Mouse (Mus musculus): ENCODE results near the gene Etv6. TPM values are rescaled to one million over a fixed set of nuclear protein-coding genes. Genes with fewer than 3 reads are reported as not detected.
A peak's percentile ranks its signal among the peaks of the same experiment; 100 is the strongest.

The Etv6 gene
- polyA plus RNA-seq, 1 experiment from 2014 or later, result 3.5 TPM

DNA sequence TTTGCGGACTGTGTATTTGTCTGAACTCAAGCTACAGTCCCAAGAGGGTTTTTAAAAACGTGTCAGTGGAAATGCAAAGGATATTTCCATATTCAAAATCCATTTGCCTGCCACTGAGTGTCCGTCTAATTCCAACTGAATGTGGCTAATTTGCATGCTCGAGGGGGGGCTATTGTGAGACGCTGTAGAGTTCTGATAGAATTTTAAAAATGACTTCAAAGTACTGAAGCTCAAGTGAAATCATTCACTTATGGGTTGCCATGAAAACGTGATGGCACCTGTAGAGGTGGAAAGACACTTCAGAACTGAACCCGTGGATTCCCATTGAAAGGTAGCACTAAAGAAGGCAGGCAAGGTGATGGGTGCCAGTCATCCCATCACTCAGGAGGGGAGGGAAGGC lies 3.0 kb upstream of the Etv6 start:
- no peak overlapping the region for H3K9ac ChIP-seq
- WGBS (ENCODE audit: insufficient replicate concordance), result 56% methylated on average over 7 of the region's 7 CpGs

GRCm38 (mm10) chr6:134034436-134034835 lies 1.1 kb upstream of the Etv6 start:
- peaks cover 40% of the 10 kb centered on the region for H3K4me1 ChIP-seq (replicated peaks)

More for the DNA sequence above, 3.0 kb upstream of the Etv6 start:
- H3K4me2 ChIP-seq, result no peak overlapping the region
- H3K27ac ChIP-seq, result no peak overlapping the region
- H3K9me3 ChIP-seq (replicated peaks), result no peaks in the 10 kb centered on the region
- ATAC-seq (ENCODE audit: low read depth), result no peak
- DNase-seq, result no peak
- no peak overlapping the region for H3K4me3 ChIP-seq (replicated peaks)
- no peaks in the 10 kb centered on the region for H3K36me3 ChIP-seq
- peaks cover 20% of the 10 kb centered on the region for H3K4me1 ChIP-seq (replicated peaks)
- H3K27me3 ChIP-seq, result no peaks in the 10 kb centered on the region

DNA sequence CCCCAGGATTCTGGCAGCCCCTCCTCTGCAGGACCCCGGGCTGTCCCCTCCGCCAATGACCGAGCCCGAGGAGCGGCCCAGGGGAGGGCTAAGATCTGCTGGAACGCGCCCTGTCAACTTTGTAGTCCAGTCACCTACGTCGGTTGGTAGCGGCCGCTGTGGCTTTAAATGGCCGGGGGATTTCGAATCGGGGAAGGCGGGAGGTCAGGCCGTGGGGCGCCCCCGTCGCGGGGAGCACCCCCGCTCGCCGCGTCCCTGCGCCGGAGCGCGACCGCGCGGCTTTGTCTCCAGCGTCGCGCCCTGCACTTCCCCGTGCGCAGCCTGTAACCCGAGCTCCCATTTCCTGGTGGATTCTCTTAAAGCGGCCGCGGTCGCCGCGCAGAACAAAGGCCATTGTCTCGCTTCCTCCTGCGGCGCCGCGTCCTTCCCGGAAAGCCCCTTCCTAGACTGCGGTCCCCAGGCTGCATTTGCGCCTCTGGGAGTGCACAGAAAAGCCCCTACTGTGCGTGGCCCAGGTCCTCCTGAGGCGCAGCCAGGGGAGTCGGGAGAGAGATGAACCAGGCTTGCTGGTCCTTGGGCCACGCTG lies 503 bp upstream of the Etv6 start:
- Histone ChIP-seq H3K9me3 (replicated peaks) (no peaks in the 10 kb centered on the region), H3K27ac (peak overlapping the region; percentile 87), H3K36me3 (no peaks in the 10 kb centered on the region), H3K4me1 (replicated peaks) (peaks cover 40% of the 10 kb centered on the region), H3K27me3 (no peaks in the 10 kb centered on the region), H3K4me2 (peak overlapping the region; percentile 92), H3K4me3 (replicated peaks) (peak overlapping the region; percentile 77), H3K9ac (peak overlapping the region; percentile 82)
- DNase-seq (peak; percentile 52), ATAC-seq (ENCODE audit: low read depth) (peak; percentile 80)
- under 1% methylated on average over 55 of the region's 55 CpGs for WGBS (ENCODE audit: insufficient replicate concordance)

More at GRCm38 (mm10) chr6:134034436-134034835, 1.1 kb upstream of the Etv6 start:
- Histone ChIP-seq H3K9ac (peak overlapping the region; percentile 82), H3K4me3 (replicated peaks) (peak overlapping the region; percentile 77), H3K27me3 (no peaks in the 10 kb centered on the region), H3K36me3 (no peaks in the 10 kb centered on the region), H3K9me3 (replicated peaks) (no peaks in the 10 kb centered on the region), H3K4me2 (peak overlapping the region; percentile 92), H3K27ac (peak overlapping the region; percentile 87; the same call in 1 of the 2 replicates)
- WGBS (ENCODE audit: insufficient replicate concordance), result 1% methylated on average over 8 of the region's 8 CpGs
- DNase-seq (no peak), ATAC-seq (ENCODE audit: low read depth) (no peak)

DNA sequence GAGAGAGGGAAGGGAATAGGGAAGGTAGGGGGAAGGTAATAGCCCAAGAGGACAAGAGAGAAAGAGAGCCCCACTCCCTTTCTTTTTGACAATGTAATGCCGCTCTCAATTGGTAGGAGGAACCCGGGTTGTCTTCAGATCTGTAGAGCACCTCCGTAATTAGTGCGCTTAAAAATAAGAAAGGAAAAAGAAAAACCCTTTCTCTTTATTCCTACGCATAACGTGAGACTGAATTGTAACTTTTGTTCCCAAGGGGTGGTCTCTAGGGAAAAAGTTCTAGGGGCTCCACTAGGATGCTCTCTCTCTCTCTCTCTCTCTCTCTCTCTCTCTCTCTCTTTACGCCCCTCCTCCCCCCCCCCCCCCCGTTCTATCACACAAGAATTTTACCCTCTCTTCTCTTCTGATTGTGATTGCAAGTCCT lies 1.0 kb downstream of the Etv6 start:
- DNase-seq, result no peak
- Histone ChIP-seq H3K27ac (peak overlapping the region; percentile 87; the same call in 1 of the 2 replicates), H3K36me3 (no peaks in the 10 kb centered on the region), H3K9me3 (replicated peaks) (no peaks in the 10 kb centered on the region), H3K4me3 (replicated peaks) (peak overlapping the region; percentile 77), H3K27me3 (no peaks in the 10 kb centered on the region), H3K4me2 (peak overlapping the region; percentile 92), H3K9ac (peak overlapping the region; percentile 82), H3K4me1 (replicated peaks) (peaks cover 53% of the 10 kb centered on the region)
- ATAC-seq (ENCODE audit: low read depth), result no peak
- WGBS (ENCODE audit: insufficient replicate concordance), result 2% methylated on average over 7 of the region's 8 CpGs

GRCm38 (mm10) chr6:134036951-134037431 lies 1.5 kb downstream of the Etv6 start:
- no peaks in the 10 kb centered on the region for H3K9me3 ChIP-seq (replicated peaks)
- 0 out of 2 replicates have a peak overlapping the region, but pooled peaks have one; percentile 3 for H3K27ac ChIP-seq
- H3K4me1 ChIP-seq (replicated peaks), result peaks cover 57% of the 10 kb centered on the region
- H3K4me2 ChIP-seq, result peak overlapping the region; percentile 92
- H3K9ac ChIP-seq, result peak overlapping the region; percentile 82
- H3K36me3 ChIP-seq, result no peaks in the 10 kb centered on the region
- ATAC-seq (ENCODE audit: low read depth) (no peak), DNase-seq (no peak)
- peak overlapping the region; percentile 77 for H3K4me3 ChIP-seq (replicated peaks)
- no peaks in the 10 kb centered on the region for H3K27me3 ChIP-seq
- 9% methylated on average over 3 of the region's 3 CpGs for WGBS (ENCODE audit: insufficient replicate concordance)

DNA sequence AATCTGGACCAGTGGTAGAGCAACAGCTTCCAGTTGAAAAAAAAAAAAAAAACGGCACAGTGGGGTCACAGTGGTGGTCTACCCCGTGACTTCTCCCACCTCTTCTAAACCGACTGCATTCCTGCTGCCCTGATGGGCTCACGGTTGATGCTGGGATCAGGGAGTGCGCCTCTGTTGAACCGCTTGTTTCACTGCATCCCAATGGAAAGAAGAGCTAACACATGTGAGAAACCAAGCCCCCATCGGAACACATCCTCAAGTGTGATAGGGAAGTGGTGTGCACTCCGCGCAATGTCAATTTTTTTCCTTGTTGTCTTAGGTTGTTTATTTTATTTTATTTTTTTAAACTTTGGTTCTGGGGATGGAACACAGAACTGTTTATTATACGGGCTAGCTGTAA lies 2.5 kb downstream of the Etv6 start:
- H3K36me3 ChIP-seq, result no peaks in the 10 kb centered on the region
- no peaks in the 10 kb centered on the region for H3K9me3 ChIP-seq (replicated peaks)
- H3K4me1 ChIP-seq (replicated peaks), result peaks cover 65% of the 10 kb centered on the region
- H3K4me3 ChIP-seq (replicated peaks), result peak overlapping the region; percentile 77; the same call in 1 of the 2 replicates
- no peaks in the 10 kb centered on the region for H3K27me3 ChIP-seq
- 0 out of 2 replicates have a peak overlapping the region, but pooled peaks have one; percentile 19 for H3K9ac ChIP-seq
- no peak overlapping the region; the same call in 1 of the 2 replicates for H3K27ac ChIP-seq
- no peak for DNase-seq
- peak overlapping the region; percentile 92 for H3K4me2 ChIP-seq
- no peak for ATAC-seq (ENCODE audit: low read depth)
- WGBS (ENCODE audit: insufficient replicate concordance), result 28% methylated on average over 10 of the region's 10 CpGs

DNA sequence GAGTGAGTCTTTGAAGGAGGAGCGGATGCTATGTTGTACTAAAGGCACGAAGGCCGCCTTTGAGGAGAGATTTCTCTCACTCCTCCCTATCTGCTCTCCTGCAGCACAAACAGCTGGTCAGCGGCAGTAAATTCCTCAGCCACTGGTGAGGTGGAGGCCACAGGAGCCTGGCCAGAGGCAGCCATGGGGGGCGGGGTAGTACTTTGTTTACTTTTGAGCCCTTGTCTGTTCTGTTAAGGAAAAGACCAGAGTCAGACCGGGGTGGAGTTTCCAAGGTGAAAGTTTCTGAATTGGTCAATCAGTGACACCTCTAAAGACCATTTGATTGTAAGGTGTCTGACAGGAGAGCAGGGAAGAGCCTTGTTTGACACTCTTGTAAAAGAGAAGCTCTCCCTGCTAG lies 3.4 kb downstream of the Etv6 start:
- Histone ChIP-seq H3K4me3 (replicated peaks) (peak overlapping the region; percentile 77; the same call in 1 of the 2 replicates), H3K9me3 (replicated peaks) (no peaks in the 10 kb centered on the region), H3K9ac (no peak overlapping the region), H3K4me2 (peak overlapping the region; percentile 92), H3K27me3 (no peaks in the 10 kb centered on the region), H3K4me1 (replicated peaks) (peaks cover 71% of the 10 kb centered on the region), H3K36me3 (no peaks in the 10 kb centered on the region), H3K27ac (no peak overlapping the region)
- WGBS (ENCODE audit: insufficient replicate concordance), result 19% methylated on average over 6 of the region's 6 CpGs
- no peak for DNase-seq
- ATAC-seq (ENCODE audit: low read depth), result no peak

DNA sequence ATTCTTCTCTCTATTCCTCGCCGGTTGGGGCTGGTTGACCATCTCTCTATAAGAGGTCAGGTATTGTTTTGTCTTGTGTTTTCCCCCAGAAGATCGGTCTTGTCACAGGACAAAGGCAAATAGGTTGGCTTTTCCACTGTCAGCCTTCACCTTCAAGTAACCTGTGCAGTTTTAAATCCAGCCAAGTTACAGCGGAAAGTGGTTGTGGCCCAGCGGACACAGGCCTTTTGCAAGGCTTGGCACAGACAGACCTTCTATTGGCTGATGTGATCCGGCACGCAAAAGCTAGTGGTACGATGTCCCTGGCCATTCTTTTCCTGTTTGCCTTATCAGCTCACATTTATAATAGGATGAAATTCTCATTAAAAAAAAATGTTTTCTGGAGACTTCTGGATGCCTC lies 3.9 kb downstream of the Etv6 start:
- H3K9me3 ChIP-seq (replicated peaks), result no peaks in the 10 kb centered on the region
- peaks cover 71% of the 10 kb centered on the region for H3K4me1 ChIP-seq (replicated peaks)
- H3K36me3 ChIP-seq, result no peaks in the 10 kb centered on the region

DNA sequence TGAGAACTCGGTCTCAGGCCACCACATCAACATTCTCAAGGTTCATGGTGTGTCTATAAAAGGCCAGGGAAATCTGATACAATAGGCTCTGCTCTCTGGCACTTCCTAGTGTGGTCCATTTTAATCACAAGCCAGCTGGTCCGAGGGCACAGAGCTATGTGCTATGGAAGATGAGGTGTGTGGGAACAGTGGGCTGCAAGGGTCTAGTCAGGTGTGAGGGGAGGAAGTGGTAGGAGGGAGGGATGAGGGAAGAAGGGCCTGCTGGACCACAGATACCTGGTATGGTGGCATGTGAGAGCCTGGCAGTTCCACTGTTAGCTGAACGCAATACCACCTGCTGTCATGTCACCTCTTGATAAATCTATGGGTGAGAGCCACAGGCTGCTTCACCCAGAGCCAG lies 4.8 kb downstream of the Etv6 start:
- Histone ChIP-seq H3K9me3 (replicated peaks) (no peaks in the 10 kb centered on the region), H3K4me2 (no peak overlapping the region), H3K4me3 (replicated peaks) (no peak overlapping the region), H3K9ac (no peak overlapping the region), H3K36me3 (no peaks in the 10 kb centered on the region), H3K27me3 (no peaks in the 10 kb centered on the region), H3K4me1 (replicated peaks) (peaks cover 79% of the 10 kb centered on the region), H3K27ac (no peak overlapping the region)
- WGBS (ENCODE audit: insufficient replicate concordance), result 56% methylated on average over 3 of the region's 3 CpGs
- ATAC-seq (ENCODE audit: low read depth), result no peak
- no peak for DNase-seq

More for the DNA sequence above, 3.9 kb downstream of the Etv6 start:
- Histone ChIP-seq H3K4me2 (peak overlapping the region; percentile 92), H3K4me3 (replicated peaks) (0 out of 2 replicates have a peak overlapping the region, but pooled peaks have one; percentile 77), H3K27me3 (no peaks in the 10 kb centered on the region), H3K27ac (no peak overlapping the region), H3K9ac (no peak overlapping the region)
- no peak for ATAC-seq (ENCODE audit: low read depth)
- WGBS (ENCODE audit: insufficient replicate concordance), result 60% methylated on average over 8 of the region's 8 CpGs
- no peak for DNase-seq

DNA sequence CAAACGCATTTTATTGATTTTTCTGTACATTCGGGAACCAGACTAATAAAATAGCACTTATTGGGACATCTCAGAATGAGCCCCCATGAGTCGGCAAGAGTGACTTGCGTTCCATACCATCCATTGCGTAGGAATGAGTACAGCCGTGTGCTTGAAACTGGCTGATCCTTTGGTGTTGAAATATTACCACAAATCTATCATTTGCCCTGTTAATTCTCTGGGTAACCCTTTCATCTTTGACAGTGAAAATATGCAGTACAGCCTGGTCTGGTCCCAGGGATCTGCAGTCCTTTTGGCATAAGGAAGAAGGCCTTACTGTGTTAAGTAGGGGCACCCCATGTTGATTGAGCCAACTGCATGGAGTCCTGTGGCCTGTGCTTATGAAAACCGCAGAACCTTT lies 5.8 kb downstream of the Etv6 start:
- no peak overlapping the region for H3K9ac ChIP-seq
- WGBS (ENCODE audit: insufficient replicate concordance), result 65% methylated on average over 7 of the region's 7 CpGs
- DNase-seq, result no peak
- H3K4me2 ChIP-seq, result no peak overlapping the region
- no peaks in the 10 kb centered on the region for H3K9me3 ChIP-seq (replicated peaks)
- no peaks in the 10 kb centered on the region for H3K27me3 ChIP-seq
- no peaks in the 10 kb centered on the region for H3K36me3 ChIP-seq
- peaks cover 89% of the 10 kb centered on the region for H3K4me1 ChIP-seq (replicated peaks)
- ATAC-seq (ENCODE audit: low read depth), result no peak
- no peak overlapping the region for H3K27ac ChIP-seq
- H3K4me3 ChIP-seq (replicated peaks), result no peak overlapping the region

- Histone ChIP-seq H3K9ac (no peak overlapping the region), H3K9me3 (replicated peaks) (no peaks in the 10 kb centered on the region), H3K4me1 (replicated peaks) (peaks cover 89% of the 10 kb centered on the region), H3K27me3 (no peaks in the 10 kb centered on the region), H3K27ac (no peak overlapping the region), H3K4me3 (replicated peaks) (no peak overlapping the region), H3K4me2 (no peak overlapping the region), H3K36me3 (no peaks in the 10 kb centered on the region)
- DNase-seq (no peak), ATAC-seq (ENCODE audit: low read depth) (no peak)
- WGBS (ENCODE audit: insufficient replicate concordance), result 30% methylated on average over 12 of the region's 12 CpGs
These were observed 6.4 kb downstream of the Etv6 start for GRCm38 (mm10) chr6:134041916-134042315.

DNA sequence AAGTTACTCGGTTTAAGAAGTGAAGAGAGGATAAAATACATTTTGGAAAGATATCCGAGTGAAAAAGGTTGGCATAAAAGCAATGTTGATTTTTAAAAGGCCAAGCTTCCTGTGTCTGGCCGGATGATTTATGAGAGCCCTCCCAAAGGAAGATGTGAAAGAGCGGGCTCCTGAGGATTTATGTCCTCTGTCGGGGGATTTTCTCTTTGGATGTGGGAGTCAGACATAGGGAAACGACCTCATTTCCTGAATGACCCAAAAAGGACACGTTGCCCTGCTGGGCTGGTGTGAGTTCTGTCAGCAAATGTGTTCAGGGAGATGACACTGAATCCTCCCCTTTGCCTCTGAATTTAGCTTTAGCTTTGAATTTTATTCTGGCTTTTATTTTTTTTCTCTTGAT lies 8.0 kb downstream of the Etv6 start:
- Histone ChIP-seq H3K27ac (0 out of 2 replicates have a peak overlapping the region, but pooled peaks have one; percentile 15), H3K9me3 (replicated peaks) (no peaks in the 10 kb centered on the region), H3K27me3 (no peaks in the 10 kb centered on the region), H3K36me3 (no peaks in the 10 kb centered on the region), H3K4me3 (replicated peaks) (no peak overlapping the region), H3K9ac (no peak overlapping the region), H3K4me1 (replicated peaks) (peaks cover 85% of the 10 kb centered on the region), H3K4me2 (0 out of 2 replicates have a peak overlapping the region, but pooled peaks have one; percentile 2)
- 36% methylated on average over 7 of the region's 7 CpGs for WGBS (ENCODE audit: insufficient replicate concordance)
- DNase-seq, result no peak
- ATAC-seq (ENCODE audit: low read depth), result no peak

Measured in liver, embryonic 13.5 days (tissue).